Mouse (Mus musculus): Measurements from ENCODE around the gene Smarcc2.

DNA sequence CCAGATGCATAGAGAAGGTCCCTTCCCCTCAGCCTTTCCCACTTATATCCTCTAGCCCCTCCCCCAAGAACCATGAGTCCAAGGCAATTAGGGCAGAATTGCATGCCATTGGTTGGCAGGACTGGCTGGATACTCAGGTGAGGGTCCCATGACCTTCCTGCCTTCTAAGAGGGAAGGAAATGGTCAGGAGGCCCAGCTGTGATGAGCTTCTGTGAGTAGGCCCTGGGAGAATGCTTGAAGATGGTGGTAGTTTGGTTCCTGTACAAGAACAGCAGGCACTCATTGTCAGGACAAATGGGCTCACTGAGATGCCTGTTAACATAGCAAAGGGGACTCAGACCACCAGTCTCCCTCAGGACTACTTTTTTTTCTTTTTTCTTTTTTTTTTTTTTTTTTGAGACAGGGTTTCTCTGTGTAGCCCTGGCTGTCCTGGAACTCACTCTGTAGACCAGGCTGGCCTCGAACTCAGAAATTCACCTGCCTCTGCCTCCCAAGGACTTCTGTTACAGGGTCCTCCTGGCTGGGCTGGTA is 79.4 kb downstream of the Smarcc2 start:
- TF ChIP-seq CTCF (IDR thresholded peaks at IDR 0.05; ENCODE audit: borderline replicate concordance, insufficient read depth, low read length): no peak
- no peak for TF ChIP-seq POLR2A (IDR thresholded peaks at IDR 0.05; ENCODE audit: low read depth, low read length)
